Mouse (Mus musculus): Measurements from ENCODE around the gene Psmb7. TPM values are rescaled to one million over a fixed set of nuclear protein-coding genes. Genes with fewer than 3 reads are reported as not detected.

The Psmb7 gene
- polyA plus RNA-seq, 2 experiments: 253 to 265 TPM

DNA sequence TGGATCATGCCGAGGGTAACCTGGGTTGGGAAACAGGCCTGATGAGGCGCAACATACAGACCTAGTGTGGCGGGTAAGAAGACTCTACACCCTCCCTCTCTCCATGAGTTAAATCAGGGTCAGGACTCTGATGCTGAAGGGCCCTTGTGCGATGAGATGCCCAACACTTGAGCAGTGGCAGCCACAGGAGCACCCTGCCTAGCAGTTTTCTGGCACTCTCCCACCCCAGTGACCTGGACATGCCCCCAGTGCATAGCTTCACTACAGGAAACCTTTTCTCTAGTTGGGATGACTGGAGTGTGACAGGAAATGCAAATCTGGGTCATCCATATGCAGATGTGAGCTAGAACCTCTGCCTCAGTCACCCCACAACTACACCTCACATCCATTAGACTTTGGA, 88.2 kb downstream of the Psmb7 start:
- no peak for TF ChIP-seq POLR2A (IDR thresholded peaks at IDR 0.05; ENCODE audit: borderline replicate concordance, extremely low read depth, insufficient read depth, insufficient read length)
- no peak overlapping the region for H3K4me2 ChIP-seq (replicated peaks; ENCODE audit: low read depth, low read length, severe bottlenecking)
- peaks cover 57% of the 10 kb centered on the region for H3K36me3 ChIP-seq (ENCODE audit: control insufficient read depth, insufficient read depth, low read length)
- ATAC-seq (ENCODE audit: low FRiP score, low read depth): no peak
- no peak for DNase-seq (ENCODE audit: low spot score)
- no peaks in the 10 kb centered on the region for H3K4me1 ChIP-seq (ENCODE audit: control insufficient read depth, insufficient read depth, low read length)
- H3K27ac ChIP-seq (replicated peaks; ENCODE audit: low read depth, low read length): no peak overlapping the region
- H3K9me3 ChIP-seq (ENCODE audit: control insufficient read depth, low read length): no peaks in the 10 kb centered on the region
- 90% methylated on average over 4 of the region's 4 CpGs for WGBS
- no peak overlapping the region for H3K4me3 ChIP-seq (replicated peaks; ENCODE audit: low read length)
- no peaks in the 10 kb centered on the region for H3K27me3 ChIP-seq (ENCODE audit: control insufficient read depth, insufficient read depth, low read length)
- no peak overlapping the region for H3K9ac ChIP-seq (ENCODE audit: low read depth, low read length, severe bottlenecking)

DNA sequence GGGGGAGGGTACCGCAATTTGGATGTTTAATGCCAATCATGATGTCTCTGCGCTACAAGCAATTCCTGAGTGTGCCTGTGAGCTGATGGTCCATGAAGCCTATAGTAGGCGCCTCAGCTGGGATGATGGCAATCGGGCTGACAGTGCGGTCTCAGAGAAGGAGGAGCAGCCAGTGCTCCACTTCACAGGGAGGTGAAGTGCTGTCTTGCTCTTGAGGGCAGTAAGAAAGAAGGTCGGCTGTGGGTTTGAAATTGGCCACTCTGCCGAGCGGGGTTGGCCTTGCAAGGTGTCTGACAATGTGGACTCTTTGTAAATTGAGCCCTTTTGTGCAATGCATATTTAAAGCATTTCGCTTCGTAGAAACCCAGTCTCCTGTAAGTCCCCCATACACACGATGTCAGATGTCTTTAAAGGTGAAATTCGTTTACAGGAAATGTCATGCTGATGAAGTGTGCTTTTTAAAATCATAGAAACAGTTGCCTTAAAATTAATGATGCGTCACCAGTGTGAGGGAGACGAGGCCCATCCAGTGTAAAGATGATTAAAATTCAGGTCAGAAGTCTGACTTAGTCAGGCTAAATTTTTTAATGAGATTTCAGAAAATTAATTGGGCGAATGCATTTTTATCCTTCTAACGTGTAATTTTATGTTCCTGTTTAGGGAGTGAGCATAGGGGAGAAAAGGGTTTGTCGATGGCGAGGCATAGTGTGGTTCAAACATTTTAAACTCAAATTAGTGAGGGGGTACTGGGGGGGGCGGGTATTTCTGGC, 89.5 kb downstream of the Psmb7 start:
- Histone ChIP-seq H3K9ac (ENCODE audit: low read depth, low read length, severe bottlenecking) (no peak overlapping the region), H3K9me3 (ENCODE audit: control insufficient read depth, low read length) (no peaks in the 10 kb centered on the region), H3K4me1 (ENCODE audit: control insufficient read depth, insufficient read depth, low read length) (no peaks in the 10 kb centered on the region), H3K4me3 (replicated peaks; ENCODE audit: low read length) (no peak overlapping the region), H3K36me3 (ENCODE audit: control insufficient read depth, insufficient read depth, low read length) (peaks cover 51% of the 10 kb centered on the region), H3K27me3 (ENCODE audit: control insufficient read depth, insufficient read depth, low read length) (no peaks in the 10 kb centered on the region), H3K27ac (replicated peaks; ENCODE audit: low read depth, low read length) (no peak overlapping the region), H3K4me2 (replicated peaks; ENCODE audit: low read depth, low read length, severe bottlenecking) (no peak overlapping the region)
- no peak for ATAC-seq (ENCODE audit: low FRiP score, low read depth)
- WGBS: 69% methylated on average over 19 of the region's 19 CpGs
- TF ChIP-seq POLR2A (IDR thresholded peaks at IDR 0.05; ENCODE audit: borderline replicate concordance, extremely low read depth, insufficient read depth, insufficient read length): no peak
- DNase-seq (ENCODE audit: low spot score): no peak

DNA sequence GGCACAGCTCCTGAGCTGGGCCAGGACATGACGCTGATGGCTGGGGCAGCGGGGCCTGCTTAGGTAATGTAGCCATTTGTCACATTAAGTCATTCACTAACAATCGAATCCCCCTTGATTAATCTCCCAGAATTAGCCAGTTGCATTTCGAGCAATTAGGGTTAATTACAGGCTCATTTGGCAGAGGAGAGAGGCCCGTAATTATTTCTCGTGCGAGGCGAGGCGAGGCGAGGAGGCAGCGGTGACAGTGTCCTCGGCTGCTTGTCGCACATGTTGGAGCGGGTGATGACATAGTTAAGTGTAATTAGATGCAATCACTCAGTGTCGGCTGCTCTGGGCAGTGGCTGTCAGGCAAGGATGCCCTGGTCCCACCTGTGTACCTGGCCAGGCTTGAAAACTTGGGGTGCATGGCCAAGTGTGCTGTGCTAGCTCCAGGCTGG, 91.9 kb downstream of the Psmb7 start:
- ATAC-seq (ENCODE audit: low FRiP score, low read depth) (no peak), DNase-seq (ENCODE audit: low spot score) (no peak)
- Histone ChIP-seq H3K27me3 (ENCODE audit: control insufficient read depth, insufficient read depth, low read length) (no peaks in the 10 kb centered on the region), H3K36me3 (ENCODE audit: control insufficient read depth, insufficient read depth, low read length) (peaks cover 39% of the 10 kb centered on the region), H3K9me3 (ENCODE audit: control insufficient read depth, low read length) (no peaks in the 10 kb centered on the region), H3K4me1 (ENCODE audit: control insufficient read depth, insufficient read depth, low read length) (no peaks in the 10 kb centered on the region), H3K4me2 (replicated peaks; ENCODE audit: low read depth, low read length, severe bottlenecking) (no peak overlapping the region), H3K4me3 (replicated peaks; ENCODE audit: low read length) (no peak overlapping the region), H3K9ac (ENCODE audit: low read depth, low read length, severe bottlenecking) (no peak overlapping the region), H3K27ac (replicated peaks; ENCODE audit: low read depth, low read length) (no peak overlapping the region)
- no peak for TF ChIP-seq POLR2A (IDR thresholded peaks at IDR 0.05; ENCODE audit: borderline replicate concordance, extremely low read depth, insufficient read depth, insufficient read length)
- WGBS: 74% methylated on average over 15 of the region's 15 CpGs

DNA sequence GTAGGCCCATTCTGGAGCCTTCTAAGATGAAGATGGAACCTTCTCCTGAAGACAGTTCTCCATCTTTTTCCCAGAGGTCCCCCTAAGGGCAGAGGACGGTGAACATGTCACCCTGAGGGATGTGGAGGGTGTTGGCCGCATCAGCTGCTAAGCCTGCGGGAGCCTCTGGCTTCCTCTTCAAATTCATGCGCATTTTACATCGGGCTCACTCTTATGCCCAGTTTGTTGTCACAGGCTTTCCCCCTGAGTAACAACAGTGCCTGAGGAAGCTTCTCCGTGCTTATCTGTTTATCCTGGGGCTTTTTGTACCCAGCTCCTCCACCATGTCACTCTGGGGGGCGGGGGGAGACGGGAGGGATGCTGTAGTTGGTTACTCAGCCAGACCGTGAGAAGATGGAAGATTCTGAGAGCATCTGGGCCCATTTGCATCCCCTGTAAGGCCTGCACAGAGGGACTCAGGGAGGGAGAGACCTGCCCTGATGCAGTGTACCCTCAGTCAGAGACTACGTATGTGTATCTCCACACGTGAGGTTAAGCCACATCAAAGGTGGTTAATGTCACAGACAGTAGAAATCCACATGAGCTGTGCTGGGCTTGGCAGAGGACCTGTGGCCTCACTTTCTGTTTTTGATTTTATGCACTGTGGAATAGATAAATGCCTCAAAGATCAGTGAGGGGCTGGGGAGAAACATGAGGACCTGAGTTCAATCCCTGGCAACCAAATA, 95.9 kb downstream of the Psmb7 start:
- Histone ChIP-seq H3K9ac (ENCODE audit: low read depth, low read length, severe bottlenecking) (no peak overlapping the region), H3K9me3 (ENCODE audit: control insufficient read depth, low read length) (no peaks in the 10 kb centered on the region), H3K4me1 (ENCODE audit: control insufficient read depth, insufficient read depth, low read length) (peaks cover 14% of the 10 kb centered on the region), H3K27me3 (ENCODE audit: control insufficient read depth, insufficient read depth, low read length) (no peaks in the 10 kb centered on the region), H3K4me3 (replicated peaks; ENCODE audit: low read length) (no peak overlapping the region), H3K4me2 (replicated peaks; ENCODE audit: low read depth, low read length, severe bottlenecking) (no peak overlapping the region), H3K36me3 (ENCODE audit: control insufficient read depth, insufficient read depth, low read length) (peaks cover 35% of the 10 kb centered on the region), H3K27ac (replicated peaks; ENCODE audit: low read depth, low read length) (no peak overlapping the region)
- 73% methylated on average over 11 of the region's 11 CpGs for WGBS
- no peak for DNase-seq (ENCODE audit: low spot score)
- ATAC-seq (ENCODE audit: low FRiP score, low read depth): no peak
- no peak for TF ChIP-seq POLR2A (IDR thresholded peaks at IDR 0.05; ENCODE audit: borderline replicate concordance, extremely low read depth, insufficient read depth, insufficient read length)

DNA sequence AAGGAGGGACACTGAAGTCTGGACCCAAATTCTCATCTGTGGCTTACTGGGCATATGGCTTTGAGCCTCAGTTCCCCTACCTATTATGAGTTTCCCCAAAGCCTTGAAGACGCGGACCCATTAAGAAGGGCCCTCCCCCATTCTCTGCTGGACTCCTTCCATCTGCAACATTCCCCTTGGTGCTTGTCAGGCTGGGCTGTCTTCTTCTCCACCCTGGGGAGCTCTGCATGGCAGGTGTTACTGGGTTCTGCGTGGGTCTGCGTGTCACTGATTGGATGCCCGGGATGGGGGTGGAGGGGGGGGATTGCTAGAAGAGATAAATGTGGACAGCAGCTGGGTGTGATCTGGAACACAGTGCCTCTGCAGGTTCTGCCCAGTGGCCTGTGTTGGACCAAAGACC, 97.1 kb downstream of the Psmb7 start:
- Histone ChIP-seq H3K4me3 (replicated peaks; ENCODE audit: low read length) (no peak overlapping the region), H3K9me3 (ENCODE audit: control insufficient read depth, low read length) (no peaks in the 10 kb centered on the region), H3K36me3 (ENCODE audit: control insufficient read depth, insufficient read depth, low read length) (peaks cover 23% of the 10 kb centered on the region), H3K27ac (replicated peaks; ENCODE audit: low read depth, low read length) (no peak overlapping the region), H3K9ac (ENCODE audit: low read depth, low read length, severe bottlenecking) (no peak overlapping the region), H3K27me3 (ENCODE audit: control insufficient read depth, insufficient read depth, low read length) (no peaks in the 10 kb centered on the region), H3K4me2 (replicated peaks; ENCODE audit: low read depth, low read length, severe bottlenecking) (no peak overlapping the region), H3K4me1 (ENCODE audit: control insufficient read depth, insufficient read depth, low read length) (peaks cover 14% of the 10 kb centered on the region)
- no peak for TF ChIP-seq POLR2A (IDR thresholded peaks at IDR 0.05; ENCODE audit: borderline replicate concordance, extremely low read depth, insufficient read depth, insufficient read length)
- no peak for DNase-seq (ENCODE audit: low spot score)
- 81% methylated on average over 5 of the region's 5 CpGs for WGBS
- no peak for ATAC-seq (ENCODE audit: low FRiP score, low read depth)

Data from limb, embryonic 14.5 days (tissue).